Mouse (Mus musculus) stomach, embryonic 16.5 days (tissue): ENCODE results near the gene Fam71a. TPM values are rescaled to one million over a fixed set of nuclear protein-coding genes. Genes with fewer than 3 reads are reported as not detected.

Experiments
- ATAC-seq: fragments of 200-750 bp; cut with Nextera tagmentation; 2 replicates; pipeline ENCODE4 v1.8.0; 2017; ENCODE audit warnings: moderate number of reproducible peaks, moderate TSS enrichment; ENCODE audit not compliant: insufficient read depth, low FRiP score
- H3K27ac ChIP-seq: fragments of 300-500 bp; sonication (generic); 2 replicates; pipeline ENCODE4 v1.5.1; 2014; ENCODE audit warnings: low read length
- H3K27me3 ChIP-seq: fragments of 300-500 bp; sonication (generic); 2 replicates; pipeline ENCODE4 v1.6.1; 2014; ENCODE audit warnings: low read length, control low read depth, mixed read lengths; ENCODE audit not compliant: control insufficient read depth, insufficient read depth
- H3K36me3 ChIP-seq: fragments of 300-500 bp; sonication (generic); 2 replicates; pipeline ENCODE4 v1.6.1; 2014; ENCODE audit warnings: low read length; ENCODE audit not compliant: control insufficient read depth, insufficient read depth
- H3K4me1 ChIP-seq: fragments of 300-500 bp; sonication (generic); 2 replicates; pipeline ENCODE4 v1.6.1; 2014; ENCODE audit warnings: low read length, control low read depth, mixed read lengths; ENCODE audit not compliant: control insufficient read depth, insufficient read depth
- H3K4me2 ChIP-seq: fragments of 300-500 bp; sonication (generic); 2 replicates; pipeline ENCODE4 v1.6.1; 2014; ENCODE audit warnings: low read depth, low read length, mixed read lengths
- H3K4me3 ChIP-seq: fragments of 300-500 bp; sonication (generic); replicated peaks from 2 replicates; pipeline ENCODE4 v1.5.1; 2014; ENCODE audit warnings: mild to moderate bottlenecking, low read length
- H3K9ac ChIP-seq: fragments of 300-500 bp; sonication (generic); 2 replicates; pipeline ENCODE4 v1.6.1; 2014; ENCODE audit warnings: low read length
- H3K9me3 ChIP-seq: fragments of 300-500 bp; sonication (generic); replicated peaks from 2 replicates; pipeline ENCODE4 v1.6.1; 2016; ENCODE audit warnings: low read length, control low read depth; ENCODE audit not compliant: control insufficient read depth
- WGBS: fragments of 180-500 bp; shearing (Covaris S2); extraction: QIAGEN DNeasy Blood & Tissue Kit; methylation state at CpG from one replicate; pipeline ENCODE4 v1.1.7; 2014; 5-methylcytosine and 5-hydroxymethylcytosine counted together
- polyA plus RNA-seq: library from polyadenylated mRNA; unstranded; fragments of >200 nt; fragmentation: Nextera tagmentation; extraction: Ambion mirVana; gene quantifications from 2 replicates; pipeline ENCODE4 v1.2.1, GENCODE M21; 2015

Gene Fam71a
- polyA plus RNA-seq, 1 experiment from 2014 or later: not detected

- no peak overlapping the region for H3K4me2 ChIP-seq
- no peaks in the 10 kb centered on the region for H3K27me3 ChIP-seq
- no peaks in the 10 kb centered on the region for H3K36me3 ChIP-seq
- no peak overlapping the region for H3K27ac ChIP-seq
- WGBS: 45% methylated on average over 4 of the region's 4 CpGs
- H3K9me3 ChIP-seq: no peaks in the 10 kb centered on the region
- no peak overlapping the region for H3K4me3 ChIP-seq
- ATAC-seq: no peak
- no peak overlapping the region for H3K9ac ChIP-seq
- H3K4me1 ChIP-seq: peaks cover 10% of the 10 kb centered on the region; the same call in 1 of the 2 replicates
Observed at GRCm38 (mm10) chr1:191135406-191135805, 29.2 kb downstream of the Fam71a start.

GRCm38 (mm10) chr1:191132934-191133333 lies 31.7 kb downstream of the Fam71a start:
- Histone ChIP-seq H3K9ac (no peak overlapping the region), H3K9me3 (0 out of 2 replicates have a peak, but pooled peaks cover 7% of the 10 kb centered on the region), H3K27me3 (no peaks in the 10 kb centered on the region), H3K4me1 (peaks cover 10% of the 10 kb centered on the region; the same call in 1 of the 2 replicates), H3K36me3 (no peaks in the 10 kb centered on the region), H3K4me2 (no peak overlapping the region), H3K27ac (no peak overlapping the region), H3K4me3 (no peak overlapping the region)
- 64% methylated on average over 5 of the region's 5 CpGs for WGBS
- no peak for ATAC-seq

GRCm38 (mm10) chr1:191132240-191132639 lies 32.4 kb downstream of the Fam71a start:
- 41% methylated on average over 5 of the region's 5 CpGs for WGBS
- Histone ChIP-seq H3K4me3 (no peak overlapping the region), H3K4me1 (peaks cover 10% of the 10 kb centered on the region; the same call in 1 of the 2 replicates), H3K27ac (no peak overlapping the region), H3K36me3 (no peaks in the 10 kb centered on the region), H3K9ac (no peak overlapping the region), H3K27me3 (no peaks in the 10 kb centered on the region), H3K4me2 (no peak overlapping the region), H3K9me3 (0 out of 2 replicates have a peak, but pooled peaks cover 7% of the 10 kb centered on the region)
- ATAC-seq: peak; percentile 58; the same call in 1 of the 2 replicates

GRCm38 (mm10) chr1:191131692-191132091 lies 32.9 kb downstream of the Fam71a start:
- no peak overlapping the region for H3K4me3 ChIP-seq
- no peak overlapping the region for H3K9ac ChIP-seq
- peaks cover 10% of the 10 kb centered on the region; the same call in 1 of the 2 replicates for H3K4me1 ChIP-seq
- H3K27me3 ChIP-seq: no peaks in the 10 kb centered on the region
- no peak overlapping the region for H3K27ac ChIP-seq
- H3K4me2 ChIP-seq: no peak overlapping the region
- no peaks in the 10 kb centered on the region for H3K36me3 ChIP-seq
- 79% methylated on average over 2 of the region's 2 CpGs for WGBS
- 0 out of 2 replicates have a peak, but pooled peaks cover 7% of the 10 kb centered on the region for H3K9me3 ChIP-seq
- ATAC-seq: no peak

GRCm38 (mm10) chr1:191125811-191126638 lies 38.6 kb downstream of the Fam71a start:
- H3K4me1 ChIP-seq: no peaks in the 10 kb centered on the region
- no peak overlapping the region for H3K27ac ChIP-seq
- 15% methylated on average over 38 of the region's 38 CpGs for WGBS
- H3K36me3 ChIP-seq: no peaks in the 10 kb centered on the region
- 0 out of 2 replicates have a peak, but pooled peaks cover 7% of the 10 kb centered on the region for H3K9me3 ChIP-seq
- peak overlapping the region; percentile 40 for H3K4me3 ChIP-seq
- peak overlapping the region; percentile 61 for H3K4me2 ChIP-seq
- peak overlapping the region; percentile 59; the same call in 1 of the 2 replicates for H3K9ac ChIP-seq
- no peaks in the 10 kb centered on the region for H3K27me3 ChIP-seq
- peak; percentile 73 for ATAC-seq

- no peak overlapping the region for H3K9ac ChIP-seq
- no peaks in the 10 kb centered on the region for H3K36me3 ChIP-seq
- WGBS: 67% methylated on average over 4 of the region's 4 CpGs
Observed at GRCm38 (mm10) chr1:191124288-191124687, 40.3 kb downstream of the Fam71a start.

GRCm38 (mm10) chr1:191123696-191124095 lies 40.9 kb downstream of the Fam71a start:
- no peak for ATAC-seq
- 80% methylated on average over 2 of the region's 2 CpGs for WGBS

More at GRCm38 (mm10) chr1:191124288-191124687, 40.3 kb downstream of the Fam71a start:
- Histone ChIP-seq H3K9me3 (0 out of 2 replicates have a peak, but pooled peaks cover 1% of the 10 kb centered on the region), H3K27ac (no peak overlapping the region), H3K27me3 (no peaks in the 10 kb centered on the region), H3K4me2 (no peak overlapping the region), H3K4me3 (no peak overlapping the region), H3K4me1 (no peaks in the 10 kb centered on the region)
- no peak for ATAC-seq

GRCm38 (mm10) chr1:191122744-191123143 lies 41.9 kb downstream of the Fam71a start:
- Histone ChIP-seq H3K9ac (no peak overlapping the region), H3K9me3 (no peaks in the 10 kb centered on the region), H3K4me3 (no peak overlapping the region), H3K4me2 (no peak overlapping the region), H3K27me3 (no peaks in the 10 kb centered on the region), H3K36me3 (no peaks in the 10 kb centered on the region), H3K27ac (no peak overlapping the region), H3K4me1 (no peaks in the 10 kb centered on the region)
- WGBS: 62% methylated on average over 3 of the region's 3 CpGs
- no peak for ATAC-seq

More at GRCm38 (mm10) chr1:191123696-191124095, 40.9 kb downstream of the Fam71a start:
- Histone ChIP-seq H3K4me2 (no peak overlapping the region), H3K27ac (no peak overlapping the region), H3K4me1 (no peaks in the 10 kb centered on the region), H3K4me3 (no peak overlapping the region), H3K27me3 (no peaks in the 10 kb centered on the region), H3K9me3 (no peaks in the 10 kb centered on the region), H3K36me3 (no peaks in the 10 kb centered on the region), H3K9ac (no peak overlapping the region)

- Histone ChIP-seq H3K4me1 (no peaks in the 10 kb centered on the region), H3K9me3 (no peaks in the 10 kb centered on the region), H3K4me2 (no peak overlapping the region), H3K27me3 (no peaks in the 10 kb centered on the region), H3K27ac (no peak overlapping the region), H3K36me3 (no peaks in the 10 kb centered on the region), H3K4me3 (no peak overlapping the region), H3K9ac (no peak overlapping the region)
- 78% methylated on average over 11 of the region's 11 CpGs for WGBS
- peak; percentile 33; the same call in 1 of the 2 replicates for ATAC-seq
Observed at GRCm38 (mm10) chr1:191115514-191116238, 48.9 kb downstream of the Fam71a start.
